In genomic region chr8:96047686-96048085, GRCm38 (mm10) we compare ENCODE assay signal across 15 mouse cellular contexts.
"Had no signal": no experiment of that assay in that cellular context is flagged by ENCODE, and none has a peak within 500 bp of the region (broad histone marks: within the 10 kb centered on the region; RNA-seq: fewer than 3 reads in every experiment).

No protein-coding gene starts in this region.

- H3K36me3 ChIP-seq: limb, embryonic 10.5 days; liver, embryonic 15.5 days; midbrain, embryonic 10.5 days had no signal

- H3K9ac ChIP-seq: liver, embryonic 15.5 days had no signal

- H3K4me1 ChIP-seq: liver, embryonic 15.5 days had no signal

- H3K4me2 ChIP-seq: liver, embryonic 11.5 days; liver, embryonic 15.5 days had no signal

- H3K9me3 ChIP-seq: limb, embryonic 10.5 days; liver, embryonic 15.5 days; midbrain, embryonic 10.5 days had no signal

- H3K27ac ChIP-seq: layer of hippocampus, adult 2 months; left cerebral cortex, adult 2 months; limb, embryonic 10.5 days; liver, embryonic 15.5 days; midbrain, embryonic 10.5 days had no signal

- DNase-seq: kidney, adult 18-20 months; kidney, postnatal 10 days; kidney, postnatal 4 days; lung, adult 2 months; lung, postnatal 10 days; lung, postnatal 4 days; right cerebral cortex, adult 18-20 months; right cerebral cortex, postnatal 25 days; thymus, postnatal 4 days had no signal

- H3K27me3 ChIP-seq: liver, embryonic 15.5 days had no signal

- H3K4me3 ChIP-seq: layer of hippocampus, adult 2 months; left cerebral cortex, adult 2 months; limb, embryonic 10.5 days; liver, embryonic 15.5 days; midbrain, embryonic 10.5 days had no signal
